ENCODE assay signal across 16 mouse cellular contexts in genomic region chr3:15009747-15010146, GRCm38 (mm10).
"Had no signal": no experiment of that assay in that cellular context is flagged by ENCODE, and none has a peak within 500 bp of the region (broad histone marks: within the 10 kb centered on the region; RNA-seq: fewer than 3 reads in every experiment).

No protein-coding gene starts in this region.

- H3K27ac ChIP-seq: neural tube, embryonic 13.5 days; neural tube, embryonic 15.5 days; stomach, embryonic 15.5 days; stomach, postnatal 0 days had no signal

- H3K9ac ChIP-seq: neural tube, embryonic 13.5 days; neural tube, embryonic 15.5 days; stomach, embryonic 15.5 days had no signal

- H3K4me3 ChIP-seq: neural tube, embryonic 13.5 days; neural tube, embryonic 15.5 days; stomach, embryonic 15.5 days had no signal

- H3K4me1 ChIP-seq: neural tube, embryonic 13.5 days; neural tube, embryonic 15.5 days; stomach, embryonic 15.5 days had no signal

- H3K36me3 ChIP-seq: neural tube, embryonic 13.5 days; neural tube, embryonic 15.5 days; stomach, embryonic 15.5 days had no signal

- H3K4me2 ChIP-seq: neural tube, embryonic 13.5 days; neural tube, embryonic 15.5 days; stomach, embryonic 15.5 days had no signal

- DNase-seq: retina, postnatal 1 day; right cerebral cortex, adult 18-20 months; right cerebral cortex, postnatal 14 days; right cerebral cortex, postnatal 25 days; right cerebral cortex, postnatal 4 days; spleen, adult 18-20 months; thymus, adult 18-20 months; thymus, adult 2 months; thymus, postnatal 14 days; thymus, postnatal 25 days; thymus, postnatal 36 days; thymus, postnatal 4 days had no signal

- H3K9me3 ChIP-seq: neural tube, embryonic 13.5 days; neural tube, embryonic 15.5 days; stomach, embryonic 15.5 days had no signal

- H3K27me3 ChIP-seq: neural tube, embryonic 13.5 days; neural tube, embryonic 15.5 days; stomach, embryonic 15.5 days had no signal
